Mouse (Mus musculus): Measurements from ENCODE around the gene Cd300lf.

Cd300lf gene

GRCm38 (mm10) chr11:115160883-115161577 lies 27.2 kb upstream of the Cd300lf start:
- DNase-seq (ENCODE audit: low read depth, low spot score), result no peak

- DNase-seq (ENCODE audit: low read depth, low spot score), result no peak
These were observed 26.4 kb upstream of the Cd300lf start for GRCm38 (mm10) chr11:115160016-115160797.

- DNase-seq (ENCODE audit: low read depth, low spot score), result no peak
These were observed 24.3 kb upstream of the Cd300lf start for GRCm38 (mm10) chr11:115157933-115158719.

GRCm38 (mm10) chr11:115155053-115155634 lies 21.4 kb upstream of the Cd300lf start:
- no peak for DNase-seq (ENCODE audit: low read depth, low spot score)

GRCm38 (mm10) chr11:115153699-115154292 lies 20.0 kb upstream of the Cd300lf start:
- peak; percentile 53 for DNase-seq (ENCODE audit: low read depth, low spot score)

GRCm38 (mm10) chr11:115153088-115153487 lies 19.3 kb upstream of the Cd300lf start:
- no peak for DNase-seq (ENCODE audit: low read depth, low spot score)

- DNase-seq (ENCODE audit: low read depth, low spot score), result peak; percentile 74
These were observed 18.1 kb upstream of the Cd300lf start for GRCm38 (mm10) chr11:115151755-115152429.

- DNase-seq (ENCODE audit: low read depth, low spot score), result no peak
These were observed 17.0 kb upstream of the Cd300lf start for GRCm38 (mm10) chr11:115150741-115151254.

GRCm38 (mm10) chr11:115147813-115148212 lies 14.0 kb upstream of the Cd300lf start:
- DNase-seq (ENCODE audit: low read depth, low spot score), result no peak

- DNase-seq (ENCODE audit: low read depth, low spot score), result no peak
These were observed 8.2 kb upstream of the Cd300lf start for GRCm38 (mm10) chr11:115141970-115142369.

GRCm38 (mm10) chr11:115138597-115139262 lies 4.9 kb upstream of the Cd300lf start:
- no peak for DNase-seq (ENCODE audit: low read depth, low spot score)

- no peak for DNase-seq (ENCODE audit: low read depth, low spot score)
These were observed 1.9 kb downstream of the Cd300lf start for GRCm38 (mm10) chr11:115131768-115132381.

- no peak for DNase-seq (ENCODE audit: low read depth, low spot score)
These were observed 4.2 kb downstream of the Cd300lf start for GRCm38 (mm10) chr11:115129508-115130126.

GRCm38 (mm10) chr11:115128483-115128882 lies 5.3 kb downstream of the Cd300lf start:
- no peak for DNase-seq (ENCODE audit: low read depth, low spot score)

GRCm38 (mm10) chr11:115119409-115119808 lies 14.4 kb downstream of the Cd300lf start:
- DNase-seq (ENCODE audit: low read depth, low spot score), result no peak

GRCm38 (mm10) chr11:115112196-115112595 lies 21.6 kb downstream of the Cd300lf start:
- DNase-seq (ENCODE audit: low read depth, low spot score), result no peak

GRCm38 (mm10) chr11:115110271-115110670 lies 23.5 kb downstream of the Cd300lf start:
- no peak for DNase-seq (ENCODE audit: low read depth, low spot score)

- DNase-seq (ENCODE audit: low read depth, low spot score), result no peak
These were observed 25.6 kb downstream of the Cd300lf start for GRCm38 (mm10) chr11:115108176-115108575.

- no peak for DNase-seq (ENCODE audit: low read depth, low spot score)
These were observed 26.3 kb downstream of the Cd300lf start for GRCm38 (mm10) chr11:115107403-115107916.
